ENCODE assay signal across 43 mouse cellular contexts in genomic region chrX:126779895-126780294, GRCm38 (mm10). TPM values are rescaled to one million over a fixed set of nuclear protein-coding genes. Genes with fewer than 3 reads are reported as not detected.
"Had no signal": no experiment of that assay in that cellular context is flagged by ENCODE, and none has a peak within 500 bp of the region (broad histone marks: within the 10 kb centered on the region; RNA-seq: fewer than 3 reads in every experiment).

No protein-coding gene starts in this region.

- H3K4me2 ChIP-seq: heart, embryonic 11.5 days; heart, embryonic 12.5 days; heart, embryonic 13.5 days; heart, embryonic 15.5 days; hindbrain, embryonic 12.5 days; hindbrain, embryonic 13.5 days; hindbrain, embryonic 14.5 days; hindbrain, embryonic 15.5 days; intestine, embryonic 15.5 days; kidney, embryonic 15.5 days had no signal

- H3K4me1 ChIP-seq: heart, embryonic 10.5 days; heart, embryonic 12.5 days; heart, embryonic 13.5 days; heart, embryonic 15.5 days; hindbrain, embryonic 10.5 days; hindbrain, embryonic 12.5 days; hindbrain, embryonic 13.5 days; hindbrain, embryonic 15.5 days; intestine, embryonic 15.5 days; kidney, embryonic 15.5 days had no signal

- H3K36me3 ChIP-seq: heart, embryonic 10.5 days; heart, embryonic 12.5 days; heart, embryonic 13.5 days; heart, embryonic 15.5 days; hindbrain, embryonic 10.5 days; hindbrain, embryonic 12.5 days; hindbrain, embryonic 13.5 days; hindbrain, embryonic 15.5 days; intestine, embryonic 15.5 days; kidney, embryonic 15.5 days had no signal

- H3K27ac ChIP-seq: heart, embryonic 10.5 days; heart, embryonic 13.5 days; heart, embryonic 15.5 days; hindbrain, embryonic 10.5 days; hindbrain, embryonic 12.5 days; hindbrain, embryonic 13.5 days; hindbrain, embryonic 14.5 days; hindbrain, embryonic 15.5 days; hindbrain, postnatal 0 days; intestine, embryonic 15.5 days; kidney, embryonic 15.5 days; kidney, postnatal 0 days; layer of hippocampus, adult 2 months had no signal

- H3K27me3 ChIP-seq: heart, embryonic 12.5 days; heart, embryonic 13.5 days; heart, embryonic 15.5 days; hindbrain, embryonic 12.5 days; hindbrain, embryonic 13.5 days; hindbrain, embryonic 15.5 days; intestine, embryonic 15.5 days; kidney, embryonic 15.5 days had no signal

- DNase-seq: heart, postnatal 10 days; heart, postnatal 14 days; heart, postnatal 36 days; heart, postnatal 4 days; kidney, adult 11 months; kidney, adult 18-20 months; kidney, adult 2 months; kidney, adult 8-10 months; kidney, adult 9 months; kidney, postnatal 10 days; kidney, postnatal 14 days; kidney, postnatal 25 days; kidney, postnatal 36 days; kidney, postnatal 4 days; layer of hippocampus, adult 9-11 months; layer of hippocampus, postnatal 36 days had no signal

- H3K4me3 ChIP-seq: heart, embryonic 10.5 days; heart, embryonic 12.5 days; heart, embryonic 13.5 days; heart, embryonic 15.5 days; hindbrain, embryonic 10.5 days; hindbrain, embryonic 12.5 days; hindbrain, embryonic 13.5 days; hindbrain, embryonic 15.5 days; intestine, embryonic 15.5 days; kidney, embryonic 15.5 days; layer of hippocampus, adult 2 months had no signal

RNA-seq across cellular contexts. Expression of gene 4932411N23Rik, which starts 35.8 kb away (rescaled TPM):
- polyA plus RNA-seq: heart, embryonic 10.5 days; heart, embryonic 11.5 days; heart, embryonic 12.5 days; heart, embryonic 13.5 days; heart, embryonic 14.5 days; heart, embryonic 15.5 days; heart, embryonic 16.5 days; heart, postnatal 0 days; hindbrain, embryonic 10.5 days; hindbrain, embryonic 11.5 days; hindbrain, embryonic 12.5 days; hindbrain, embryonic 13.5 days; hindbrain, embryonic 14.5 days; hindbrain, embryonic 15.5 days; hindbrain, embryonic 16.5 days; hindbrain, postnatal 0 days; inflammation-experienced regulatory T-cells, adult 6 months; intestine, embryonic 14.5 days; intestine, embryonic 15.5 days; intestine, embryonic 16.5 days; intestine, postnatal 0 days; kidney, adult 2 months; kidney, embryonic 14.5 days; kidney, embryonic 15.5 days; kidney, embryonic 16.5 days; kidney, postnatal 0 days; large intestine, adult 2 months had no signal
